Mouse (Mus musculus) yolk sac, embryonic 10.5 days (tissue): ENCODE measurements around the gene Zfyve21.

Source experiments
- DNase-seq: peaks from one replicate; pipeline ENCODE4 v3.0.0-alpha.2; 2017; ENCODE audit warnings: low spot score

The Zfyve21 gene

DNA sequence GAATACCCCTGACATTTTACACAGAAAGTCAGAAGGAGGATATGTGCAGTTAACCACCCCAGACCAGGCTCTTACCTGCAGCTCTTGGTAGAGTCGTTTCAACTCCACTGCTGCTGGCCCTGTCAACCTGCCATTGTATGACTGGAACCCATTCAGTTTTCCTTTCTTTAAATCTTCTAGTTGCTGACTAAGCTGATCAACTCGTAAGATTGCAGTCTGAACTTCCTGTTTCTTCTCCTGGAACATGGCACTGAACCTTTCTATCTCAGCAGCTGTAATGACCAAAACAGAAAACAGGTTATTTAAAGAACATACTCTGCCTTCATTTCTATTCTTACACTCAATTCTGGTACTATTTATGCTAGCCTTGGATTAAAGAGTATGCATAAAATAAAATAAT is 29.5 kb downstream of the Zfyve21 start:
- no peak for DNase-seq

DNA sequence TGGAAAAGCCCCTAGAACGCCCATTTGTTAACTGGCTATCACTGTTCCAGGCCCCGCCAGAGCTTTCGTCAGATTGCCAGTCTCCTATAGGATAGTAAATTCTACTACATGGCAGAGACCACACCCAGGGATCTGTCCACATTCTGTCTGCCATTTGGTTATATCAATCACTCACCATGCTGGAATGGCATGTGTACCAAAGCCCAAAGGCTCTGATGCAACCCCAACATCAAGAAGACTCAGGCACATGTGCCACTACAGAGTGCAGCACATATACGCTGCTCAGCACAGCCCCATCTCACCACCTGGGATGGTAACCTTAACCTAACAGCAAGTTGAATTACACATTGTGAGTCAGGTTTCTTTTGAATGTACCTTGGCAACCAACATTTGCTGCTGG is 32.0 kb downstream of the Zfyve21 start:
- DNase-seq: no peak

- DNase-seq: no peak
These were observed 32.8 kb downstream of the Zfyve21 start for GRCm38 (mm10) chr12:111846815-111847214.

GRCm38 (mm10) chr12:111848300-111848798 is 34.4 kb downstream of the Zfyve21 start:
- DNase-seq: no peak

- DNase-seq: no peak
These were observed 37.3 kb downstream of the Zfyve21 start for GRCm38 (mm10) chr12:111851235-111851634.

GRCm38 (mm10) chr12:111851745-111852144 is 37.8 kb downstream of the Zfyve21 start:
- DNase-seq: no peak

GRCm38 (mm10) chr12:111853011-111853436 is 39.1 kb downstream of the Zfyve21 start:
- DNase-seq: no peak

GRCm38 (mm10) chr12:111853546-111853945 is 39.6 kb downstream of the Zfyve21 start:
- DNase-seq: no peak

GRCm38 (mm10) chr12:111855448-111855847 is 41.5 kb downstream of the Zfyve21 start:
- no peak for DNase-seq

- no peak for DNase-seq
These were observed 50.3 kb downstream of the Zfyve21 start for GRCm38 (mm10) chr12:111864206-111864824.

DNA sequence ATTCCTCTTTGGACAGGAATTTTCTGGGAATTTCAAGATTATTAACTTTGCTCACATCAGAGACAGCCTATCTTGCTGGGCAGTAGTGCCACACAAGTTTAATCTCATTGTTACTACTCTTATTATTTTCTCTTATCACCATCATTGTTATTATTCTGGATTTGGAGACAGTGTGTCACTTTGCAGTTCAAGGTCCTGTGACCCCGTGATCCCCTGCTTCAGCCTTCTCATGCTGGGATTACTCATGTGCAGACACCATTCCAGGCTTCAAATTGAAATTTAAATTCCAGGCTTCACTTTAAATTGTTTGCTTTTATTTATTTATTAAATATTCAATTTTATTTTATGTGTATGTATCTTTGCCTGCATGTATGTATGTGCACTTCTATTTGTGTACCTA is 55.8 kb downstream of the Zfyve21 start:
- no peak for DNase-seq

GRCm38 (mm10) chr12:111870811-111871210 is 56.8 kb downstream of the Zfyve21 start:
- no peak for DNase-seq

DNA sequence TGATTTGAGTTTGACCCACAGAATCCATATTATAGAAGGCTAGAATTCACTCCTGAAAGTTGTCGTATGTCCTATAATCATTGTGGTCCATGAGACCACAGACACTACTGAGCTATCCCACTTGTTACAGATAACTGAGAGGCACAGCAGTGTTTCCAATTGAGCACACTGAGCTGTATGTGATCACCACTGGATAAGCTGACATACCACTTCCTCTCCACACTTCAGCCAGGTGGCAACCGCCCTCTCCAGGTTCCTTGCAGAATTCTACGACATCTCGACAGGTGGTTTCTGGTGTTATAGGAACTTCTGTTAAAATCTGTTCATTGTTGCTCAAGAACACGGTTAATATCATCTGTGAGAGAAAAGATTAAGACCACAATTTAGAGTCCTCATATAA is 58.1 kb downstream of the Zfyve21 start:
- DNase-seq: no peak

- DNase-seq: no peak
These were observed 60.7 kb downstream of the Zfyve21 start for GRCm38 (mm10) chr12:111874601-111875140.

GRCm38 (mm10) chr12:111875499-111875898 is 61.5 kb downstream of the Zfyve21 start:
- DNase-seq: no peak

GRCm38 (mm10) chr12:111878213-111878612 is 64.2 kb downstream of the Zfyve21 start:
- peak; percentile 58 for DNase-seq
